Mouse (Mus musculus): ENCODE measurements at regions not wholly inside any gene's neighbourhood (a gene's known extent, or its start where the extent isn't known, plus 50 kb on each side); places are given as distances from the start of the nearest gene placed in this dataset.
A peak's percentile ranks its signal among the peaks of the same experiment; 100 is the strongest.

DNA sequence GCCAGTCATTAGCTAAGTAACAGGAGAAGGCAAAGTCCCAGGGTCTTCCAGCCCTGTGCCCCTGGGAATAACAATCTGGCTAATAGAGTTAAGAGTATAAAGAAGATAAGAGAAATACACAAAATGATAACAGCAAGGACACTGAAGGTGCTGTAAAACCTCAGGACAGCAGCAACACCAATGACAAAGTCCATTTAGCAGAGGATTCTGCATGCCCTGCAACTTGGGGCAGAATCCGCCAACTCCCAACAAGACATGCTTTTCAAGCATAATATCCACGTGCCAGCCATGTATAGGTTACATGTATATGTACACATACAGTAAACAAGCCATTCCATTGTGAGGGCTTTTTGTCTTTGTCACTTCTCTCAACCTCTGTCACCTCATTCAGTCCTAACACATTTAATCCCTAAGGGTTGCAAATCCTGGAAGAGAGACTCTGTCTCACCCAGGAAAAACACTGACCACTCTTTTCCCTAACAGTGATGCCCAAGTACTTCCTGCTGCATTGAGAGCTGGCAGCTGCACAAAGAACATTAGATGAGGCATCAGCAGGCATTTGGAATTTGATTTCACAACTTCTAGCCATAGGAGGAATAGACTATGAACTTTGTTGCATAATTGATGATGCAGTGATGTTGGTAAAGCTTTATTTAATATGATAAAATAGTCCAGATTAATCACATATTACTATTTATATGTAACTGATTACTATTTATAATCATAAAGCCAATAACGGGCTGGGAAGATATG is 105.8 kb upstream of the Slc4a7 start:
- DNase-seq (ENCODE audit: low spot score in 2 of 2), result no peak

DNA sequence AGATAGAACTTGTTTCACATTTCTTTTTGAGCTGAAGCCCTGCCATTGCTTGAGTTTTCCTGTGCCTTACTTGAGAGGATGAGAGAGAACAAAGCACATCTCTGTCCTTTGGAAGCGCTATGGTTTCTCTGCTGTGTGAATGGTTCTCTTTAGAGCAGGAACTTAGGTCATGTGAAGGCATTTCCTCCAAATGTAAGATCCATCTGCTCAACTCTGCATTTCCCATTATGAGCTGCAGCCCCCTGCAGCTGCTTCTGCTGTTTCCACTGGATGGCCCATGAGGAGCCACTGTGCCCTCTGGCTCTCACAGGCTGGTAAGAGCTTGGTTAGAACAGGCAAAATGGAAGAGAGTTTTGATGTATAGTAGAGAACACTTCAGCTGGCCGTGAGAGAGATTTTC is 102.5 kb upstream of the Slc4a7 start:
- peak; percentile 25 to 65 for DNase-seq (ENCODE audit: low spot score in 2 of 2)

DNA sequence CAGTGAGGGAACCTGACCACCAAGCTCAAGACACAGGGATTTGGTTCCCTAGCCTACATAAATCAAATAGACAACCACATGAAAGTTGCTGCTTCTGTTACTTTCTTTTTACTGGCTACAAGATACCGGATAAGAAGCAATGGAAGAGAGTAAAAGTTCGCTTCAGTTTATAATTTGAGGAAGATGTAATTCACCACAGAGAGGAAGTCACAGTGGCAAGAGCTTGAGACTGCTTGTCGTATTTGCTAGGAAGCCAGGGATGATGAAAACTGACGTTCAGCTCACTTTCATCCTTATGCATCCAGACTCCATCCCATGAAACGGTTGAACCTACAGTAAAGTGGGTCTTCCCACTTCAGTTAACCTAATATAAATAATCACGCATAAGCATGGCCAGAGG is 102.1 kb upstream of the Slc4a7 start:
- DNase-seq (ENCODE audit: low spot score in 2 of 2), result peak in 1 of 2 experiments; percentile 10

DNA sequence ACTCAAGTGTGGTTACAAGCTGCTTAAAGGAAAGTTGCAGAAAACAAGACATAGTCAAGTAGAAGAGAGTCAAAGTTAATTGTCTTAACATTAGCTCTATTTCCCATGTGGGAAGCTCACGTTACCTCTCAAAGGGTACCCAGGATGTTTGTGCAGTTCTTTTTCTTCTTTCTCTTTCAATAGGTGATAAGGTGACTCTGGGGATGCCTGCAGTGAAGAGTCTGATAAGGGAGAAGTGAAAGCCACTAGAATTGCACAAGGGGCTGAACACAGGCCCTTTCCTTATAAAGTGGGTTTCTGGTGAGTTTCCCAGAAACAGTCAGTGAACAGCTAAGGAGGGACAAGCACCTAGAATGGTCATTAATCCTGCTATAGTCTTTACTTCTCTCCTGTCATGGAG is 98.6 kb upstream of the Slc4a7 start:
- no peak for DNase-seq (ENCODE audit: low spot score in 2 of 2)

DNA sequence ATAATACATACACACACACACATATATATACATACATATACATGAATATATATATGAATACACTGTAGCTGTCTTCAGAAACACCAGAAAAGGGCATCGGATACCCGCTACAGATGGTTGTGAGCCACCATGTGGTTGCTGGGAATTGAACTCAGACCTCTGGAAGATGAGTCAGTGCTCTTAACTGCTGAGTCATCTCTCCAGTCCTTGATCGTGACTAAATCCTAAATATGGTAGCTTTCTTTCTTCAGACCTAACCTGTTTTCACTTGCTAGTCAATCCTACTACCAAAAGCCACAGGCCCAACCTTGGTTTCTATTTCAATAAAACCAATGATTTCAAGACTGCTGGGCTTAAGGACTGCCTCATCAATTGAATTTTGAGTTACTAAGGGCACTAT is 95.0 kb upstream of the Slc4a7 start:
- DNase-seq (ENCODE audit: low spot score in 2 of 2), result no peak

DNA sequence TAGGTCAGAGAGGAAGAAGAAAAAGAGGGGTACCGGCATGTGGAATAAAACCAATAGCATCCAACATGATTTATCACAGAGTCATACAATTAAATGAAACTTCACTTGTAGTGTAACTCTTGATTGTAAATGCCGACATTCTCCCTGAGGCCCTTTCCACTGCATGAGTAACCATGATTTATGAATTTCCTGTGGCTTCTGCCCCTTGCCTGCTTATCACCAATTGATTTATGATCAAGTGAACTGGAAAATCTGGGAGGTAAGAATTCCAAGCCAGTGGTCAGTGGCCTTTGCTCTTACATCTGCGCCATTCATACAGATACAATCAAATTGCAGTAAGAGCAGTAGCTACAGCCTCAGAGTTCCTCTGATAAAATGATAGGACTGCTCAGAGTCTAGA is 89.8 kb upstream of the Slc4a7 start:
- no peak for DNase-seq (ENCODE audit: low spot score in 2 of 2)

DNA sequence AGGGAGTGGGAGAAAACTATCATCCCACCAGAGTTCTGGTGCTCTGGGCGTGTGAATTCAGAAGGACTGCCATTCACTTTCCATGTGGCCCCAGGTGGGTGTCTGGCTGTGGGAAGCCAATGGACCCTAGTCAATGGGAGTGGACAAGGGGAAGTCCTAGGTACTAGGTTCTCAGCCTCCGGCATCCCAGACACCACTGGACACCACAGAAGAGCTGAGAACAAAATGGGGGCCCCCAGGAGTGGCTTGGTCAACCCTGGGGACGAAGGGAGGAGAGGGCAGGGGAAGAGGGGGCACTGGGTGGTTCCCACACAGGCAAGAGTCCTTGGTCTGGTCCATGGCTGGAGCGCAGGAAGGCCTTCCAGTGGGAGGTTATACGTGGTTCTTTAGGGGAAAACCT is 81.8 kb upstream of the Slc4a7 start:
- DNase-seq (ENCODE audit: low spot score in 2 of 2), result no peak

DNA sequence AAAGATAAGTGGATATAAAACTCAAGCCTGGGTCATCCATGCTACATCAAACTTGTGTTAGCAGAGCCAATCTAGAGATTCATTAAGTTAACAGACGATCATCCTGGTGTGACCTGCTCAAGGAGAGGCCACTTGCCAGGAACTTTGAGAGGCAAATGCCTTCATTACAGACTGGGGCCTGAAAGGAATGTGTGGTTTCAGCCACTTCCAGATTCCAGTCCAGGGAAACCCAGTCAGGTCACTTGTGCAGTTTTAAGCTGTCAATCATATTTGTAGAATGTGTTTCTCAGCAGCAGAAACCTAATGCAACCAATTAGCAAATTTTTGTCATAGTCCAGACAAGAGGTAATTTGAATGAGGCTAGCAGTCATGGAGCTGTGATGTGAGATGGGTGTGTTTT is 73.4 kb upstream of the Slc4a7 start:
- no peak for DNase-seq (ENCODE audit: low spot score in 2 of 2)

DNA sequence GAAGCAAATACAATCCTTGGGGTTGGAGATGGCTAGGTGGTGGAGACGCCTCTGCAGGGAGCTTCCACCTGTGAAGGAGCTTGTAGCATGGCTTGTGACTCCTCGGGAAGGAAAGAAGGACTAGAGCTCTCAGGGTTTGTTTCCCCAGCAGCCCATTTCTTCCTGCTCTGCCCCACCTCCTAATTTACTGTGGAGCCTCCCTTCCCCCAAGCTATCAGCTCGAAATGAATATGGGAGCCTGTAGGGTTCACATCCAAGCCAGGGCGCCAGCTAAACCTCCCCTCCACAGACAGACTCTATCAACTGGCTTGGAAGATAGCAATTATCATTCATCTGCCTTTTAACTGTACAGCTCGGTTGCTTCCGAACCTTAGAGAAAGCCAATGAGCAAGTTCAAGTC is 70.3 kb upstream of the Slc4a7 start:
- DNase-seq (ENCODE audit: low spot score in 2 of 2), result no peak

DNA sequence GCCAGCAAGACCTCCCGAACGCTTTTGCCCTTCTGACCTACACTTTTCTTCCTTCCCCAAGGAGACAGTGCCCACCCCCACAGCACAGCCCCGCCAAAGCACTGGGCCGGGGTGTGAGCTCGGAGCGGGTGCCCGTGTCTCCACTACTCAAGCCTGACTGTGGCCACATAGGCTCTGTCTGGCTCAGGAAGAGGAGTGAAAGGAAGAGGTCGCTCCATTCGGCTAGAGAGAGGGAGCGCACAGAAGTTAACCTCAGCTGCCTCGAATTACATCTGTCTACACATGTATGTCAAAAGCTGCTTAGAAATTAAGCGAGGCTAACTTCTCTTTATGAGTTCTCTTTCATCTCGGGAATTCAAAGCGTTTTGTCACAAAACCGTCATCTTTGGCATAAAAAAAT is 69.6 kb upstream of the Slc4a7 start:
- DNase-seq (ENCODE audit: low spot score in 2 of 2), result peak; percentile 17 to 19

DNA sequence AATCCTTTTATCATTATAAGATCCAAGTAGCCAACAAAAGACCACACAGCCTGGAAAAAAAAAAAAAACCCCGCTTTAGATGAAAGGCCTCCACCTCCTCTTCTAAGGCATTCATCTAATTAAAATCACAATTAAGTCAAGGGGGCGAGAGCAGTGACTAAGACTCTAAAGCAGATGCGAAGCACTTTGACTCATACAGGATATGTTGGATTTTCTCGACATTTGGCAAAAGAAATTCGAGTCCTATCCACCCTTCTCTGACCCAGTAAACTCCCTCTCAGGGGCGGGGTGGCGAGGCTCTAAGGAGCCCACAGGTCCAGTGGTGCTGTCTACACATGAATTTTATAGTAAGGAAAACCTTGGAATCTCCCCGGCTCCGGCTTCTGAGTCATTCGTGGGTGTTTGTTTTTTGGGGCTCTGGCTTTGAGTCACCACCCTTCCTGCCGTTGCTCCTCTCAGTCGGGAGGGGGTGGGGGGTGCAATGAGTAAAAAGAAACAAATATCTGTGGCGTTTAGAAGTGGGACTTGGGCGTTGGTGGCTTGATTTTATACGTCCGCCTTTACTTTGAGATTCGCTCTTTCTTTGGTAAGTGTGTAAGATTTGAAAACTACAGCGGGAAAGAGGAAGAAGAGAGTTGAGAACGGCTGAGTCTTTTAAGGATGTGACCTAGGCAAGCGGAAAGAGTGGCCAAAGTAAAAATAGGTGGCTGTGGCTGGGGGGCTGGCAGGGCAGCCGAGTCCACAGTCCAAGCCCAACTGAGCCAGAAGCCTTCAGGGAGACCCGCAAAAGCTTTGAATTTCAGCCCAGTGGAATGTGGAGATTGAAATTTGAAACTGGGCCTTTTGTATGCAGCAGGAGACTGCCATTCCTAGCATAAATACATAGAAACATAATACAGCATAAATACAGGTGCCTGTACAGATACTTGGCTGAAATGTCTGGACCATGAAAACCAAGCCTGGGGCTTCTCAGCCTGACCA is 68.8 kb upstream of the Slc4a7 start:
- DNase-seq (ENCODE audit: low spot score in 2 of 2), result peak; percentile 73 to 78

DNA sequence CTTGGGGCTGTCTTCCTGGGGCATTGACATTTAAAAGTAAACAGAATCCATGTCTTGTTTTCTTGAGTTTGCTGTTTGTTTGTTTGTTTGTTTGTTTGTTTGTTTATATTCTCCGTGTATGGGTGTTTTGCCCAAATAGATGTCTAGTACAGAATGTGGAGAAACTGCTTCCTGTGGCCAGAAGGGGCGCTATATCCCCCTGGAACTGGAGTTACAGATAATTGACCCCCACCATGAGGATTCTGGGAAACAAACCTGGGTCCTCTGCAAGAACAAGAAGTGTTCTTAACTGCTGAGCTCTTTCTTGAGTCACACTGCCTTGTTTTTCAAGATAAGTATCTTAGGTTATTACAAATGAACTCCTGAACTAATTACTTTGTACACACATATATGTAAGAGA is 68.1 kb upstream of the Slc4a7 start:
- DNase-seq (ENCODE audit: low spot score in 2 of 2), result no peak

DNA sequence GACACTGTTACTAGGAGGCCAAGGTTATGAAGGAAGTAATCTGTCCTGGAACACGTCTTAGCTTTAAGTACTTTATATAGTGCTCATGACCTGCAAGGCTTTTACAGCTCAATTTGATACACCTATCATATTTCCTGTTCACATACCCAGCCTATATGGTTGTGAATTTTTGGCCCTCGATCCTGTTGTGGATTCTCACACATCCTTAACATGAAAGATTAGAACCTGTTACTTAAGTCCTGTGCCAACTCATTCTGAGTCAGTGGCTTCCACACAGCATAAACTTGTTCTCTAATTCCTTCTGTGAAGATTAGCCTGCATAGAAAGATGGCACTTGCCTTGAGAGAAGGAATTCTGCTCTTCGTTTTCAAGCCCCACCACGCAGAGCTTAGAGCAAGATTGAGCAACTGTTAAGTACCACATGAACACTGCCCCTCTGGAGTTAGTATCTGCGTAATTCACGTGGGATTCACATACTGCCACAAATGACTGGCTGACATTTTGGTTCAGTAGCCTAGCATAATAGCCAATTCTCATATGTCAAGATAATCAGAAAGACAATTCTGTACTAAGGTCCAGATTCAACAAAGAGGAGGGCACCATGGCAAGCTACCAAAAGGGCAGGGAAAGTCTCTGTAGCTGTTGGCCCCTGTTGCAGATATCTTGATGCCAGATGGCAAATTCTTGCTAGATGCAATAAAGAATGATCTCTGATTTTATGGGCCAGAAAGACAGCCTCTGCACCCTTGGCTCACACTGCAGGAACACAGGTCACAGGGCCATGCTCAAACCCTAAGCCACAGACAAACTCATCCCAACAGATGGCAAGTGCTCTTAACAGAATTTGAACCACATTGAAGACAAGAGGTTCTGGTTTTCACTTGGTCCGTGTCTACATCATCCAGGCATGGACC is 62.7 kb upstream of the Slc4a7 start:
- no peak for DNase-seq (ENCODE audit: low spot score in 2 of 2)

DNA sequence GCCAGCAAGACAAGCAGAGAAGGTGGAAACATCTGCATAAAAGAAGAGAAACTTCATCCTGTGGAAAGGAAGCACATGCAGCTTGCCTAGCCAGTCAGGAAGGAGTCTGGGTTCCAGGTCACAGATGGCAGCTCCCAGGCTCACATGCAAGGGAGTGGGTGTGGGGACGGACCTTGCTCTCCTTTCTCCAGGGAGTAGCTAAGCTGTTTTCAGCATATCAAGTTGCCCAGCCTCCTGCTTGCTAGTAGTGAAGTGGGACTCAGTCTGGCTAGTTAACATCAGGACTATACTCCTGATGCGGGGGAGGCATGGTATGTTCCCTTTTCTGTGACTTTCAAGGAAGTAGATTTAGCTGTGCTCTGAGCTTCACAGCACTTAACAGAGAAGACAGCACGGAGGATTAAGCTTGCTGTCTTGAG is 62.0 kb upstream of the Slc4a7 start:
- peak in 1 of 2 experiments; percentile 14 for DNase-seq (ENCODE audit: low spot score in 2 of 2)

DNA sequence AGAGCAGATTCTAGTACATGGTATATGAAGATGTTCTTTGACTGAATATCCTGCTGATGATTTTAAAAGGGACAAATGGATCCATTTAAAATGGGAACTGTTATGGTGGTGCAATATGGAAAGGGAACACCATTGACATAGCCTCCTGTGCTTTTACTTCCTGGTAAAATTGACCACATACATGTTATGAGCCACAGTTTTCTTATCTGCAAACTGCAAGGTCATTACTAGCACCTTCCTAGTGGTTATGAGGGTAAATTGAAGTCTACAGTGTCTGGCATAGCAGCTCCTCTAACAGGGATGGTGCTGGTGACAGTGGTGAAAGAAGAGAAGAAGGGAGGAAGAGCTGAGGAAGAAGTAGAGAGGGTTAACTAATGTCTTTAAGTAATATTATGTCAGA is 61.5 kb upstream of the Slc4a7 start:
- DNase-seq (ENCODE audit: low spot score in 2 of 2), result no peak

DNA sequence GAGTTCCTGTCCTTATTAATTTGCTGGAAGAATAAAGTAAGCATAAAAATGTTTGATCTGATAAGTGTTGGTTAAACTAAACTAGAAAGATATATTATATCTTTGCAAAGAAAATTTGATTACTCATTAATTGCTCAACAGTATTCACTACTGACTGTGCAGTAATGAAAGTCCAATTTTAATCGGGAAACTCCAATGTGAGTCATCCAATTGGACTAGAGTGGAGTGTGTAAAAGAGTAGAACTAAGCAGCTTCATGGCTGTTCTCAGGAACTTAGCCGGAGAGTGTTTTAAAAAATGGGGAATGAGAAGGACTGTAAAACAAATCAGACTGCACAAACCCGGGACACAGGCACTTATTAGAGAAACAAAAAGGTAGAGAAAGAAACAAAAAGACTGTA is 58.5 kb upstream of the Slc4a7 start:
- DNase-seq (ENCODE audit: low spot score in 2 of 2), result no peak

DNA sequence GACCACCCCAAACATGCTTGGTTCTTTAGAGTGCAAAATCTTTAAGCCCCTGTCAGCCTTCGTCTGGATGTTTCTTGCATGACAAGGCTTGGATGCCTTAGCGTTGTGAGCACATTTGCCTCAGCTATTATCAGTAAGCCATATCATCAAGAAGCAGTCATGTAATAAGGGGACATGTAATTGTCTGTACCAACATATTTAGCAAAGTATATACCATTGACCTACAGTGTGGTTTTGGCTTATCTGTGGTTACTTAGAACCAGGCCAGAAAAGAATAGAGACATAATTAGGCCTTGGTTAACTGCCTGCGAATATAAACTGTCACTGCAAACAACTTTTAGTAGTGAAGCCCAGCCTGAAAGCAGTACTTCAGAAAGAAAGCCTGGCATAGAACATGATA is 57.0 kb upstream of the Slc4a7 start:
- no peak for DNase-seq (ENCODE audit: low spot score in 2 of 2)

Data from heart, adult 9 months (tissue).